Mouse (Mus musculus): ENCODE data around the gene Zfp683. TPM values are rescaled to one million over a fixed set of nuclear protein-coding genes. Genes with fewer than 3 reads are reported as not detected.

The Zfp683 gene
- not detected for total RNA-seq (2022)

DNA sequence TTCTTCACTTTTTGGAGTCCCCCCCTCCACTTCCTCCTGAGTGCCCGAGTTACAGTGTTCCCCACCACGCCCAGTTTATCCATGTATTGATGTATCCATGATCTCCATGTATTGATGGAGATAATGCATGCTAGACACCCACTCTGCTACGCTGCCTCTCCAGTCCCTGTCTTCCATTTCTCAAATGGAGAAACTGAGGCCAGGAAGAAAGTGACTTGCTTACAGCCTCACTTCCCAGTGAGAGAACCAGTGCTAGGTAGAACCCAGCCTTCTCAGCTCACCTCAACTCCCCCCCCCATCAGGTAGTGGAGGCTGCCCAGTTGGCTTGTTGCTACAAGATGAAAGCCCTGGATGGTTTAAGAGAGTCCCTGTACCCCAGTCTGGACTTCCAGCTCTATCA is at the start of gene Zfp683:
Zfp683 (plus strand) TSS at position 301 of the 400 bp plus-strand sequence.
- no peak for DNase-seq (ENCODE audit: low spot score in 2 of 2)

DNA sequence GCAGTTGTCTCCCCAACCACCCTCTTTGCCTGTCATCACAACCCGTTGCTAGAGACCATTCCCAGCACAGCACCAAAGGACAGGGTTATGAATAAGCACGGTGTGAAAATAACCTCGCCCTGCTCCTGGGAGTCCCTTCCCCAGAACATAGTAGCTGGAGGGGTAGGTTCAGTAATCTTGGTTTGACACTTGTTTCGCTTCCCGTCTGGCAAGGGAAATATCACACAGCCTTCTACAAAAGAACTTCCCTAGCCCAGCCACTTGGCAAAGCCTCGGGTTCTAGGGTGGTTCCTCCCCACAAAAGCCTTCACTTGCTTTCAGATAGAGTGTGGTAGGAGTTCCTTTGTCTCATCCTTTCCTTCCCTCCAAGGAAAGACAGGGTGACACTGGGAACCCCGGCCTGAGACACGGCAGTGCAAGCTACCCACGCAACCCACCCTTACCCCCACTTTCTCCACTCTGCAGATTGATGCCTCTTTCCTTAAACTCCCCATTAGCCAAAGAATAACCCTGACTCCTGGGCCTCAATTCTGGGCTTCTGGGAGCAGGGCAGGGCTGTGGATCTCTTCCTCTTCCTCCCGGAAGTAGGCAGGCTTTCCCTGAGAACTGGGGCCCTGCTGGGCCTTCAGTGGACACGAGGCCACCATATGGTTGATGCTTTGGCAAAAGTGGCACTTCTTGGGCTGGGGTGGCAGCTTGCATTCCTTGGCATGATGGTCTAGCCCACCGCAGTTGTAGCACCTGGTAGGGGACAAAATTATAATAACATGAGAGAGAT is 47.9 kb upstream of the Zfp683 start:
- DNase-seq (ENCODE audit: low spot score in 2 of 2) = no peak

DNA sequence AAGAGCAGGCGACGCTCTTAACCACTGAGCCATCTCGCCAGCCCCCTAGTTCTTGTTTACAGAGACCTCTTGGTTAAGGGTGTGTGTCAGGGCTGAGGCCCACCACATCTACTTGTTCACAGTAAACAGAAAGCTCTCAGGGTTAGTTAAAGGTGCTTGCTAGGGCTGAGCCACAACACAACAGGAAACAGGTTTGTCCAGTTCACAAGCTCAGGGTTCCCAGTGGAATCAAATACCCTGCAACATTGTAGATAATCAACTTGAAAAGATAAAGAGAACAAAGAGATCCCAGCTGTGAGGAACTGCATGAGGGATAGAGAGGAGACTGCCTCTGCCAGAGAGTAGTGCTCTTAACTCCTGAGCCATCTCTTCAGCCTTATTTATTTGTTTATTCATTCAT is 46.8 kb upstream of the Zfp683 start:
- no peak for DNase-seq (ENCODE audit: low spot score in 2 of 2)

DNA sequence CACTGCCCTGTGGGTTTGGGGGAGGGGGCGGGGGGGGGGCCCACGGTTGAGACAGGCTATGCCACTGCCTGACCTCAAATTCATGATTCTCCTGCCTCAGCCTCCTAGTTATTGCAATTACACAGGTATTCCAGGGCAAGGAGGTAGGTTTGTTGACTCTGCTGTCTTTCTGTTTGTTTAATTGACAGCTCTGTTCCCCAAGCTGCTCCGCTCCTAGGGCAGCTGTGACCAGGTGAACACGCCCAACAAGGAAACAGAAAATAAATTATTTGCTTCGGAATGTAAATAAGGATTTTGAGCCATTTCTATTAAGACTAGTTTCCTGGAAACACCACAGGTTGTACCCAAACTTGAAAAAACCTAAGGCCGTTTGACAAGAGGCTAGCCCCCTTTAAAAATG is 43.9 kb upstream of the Zfp683 start:
- no peak for DNase-seq (ENCODE audit: low spot score in 2 of 2)

DNA sequence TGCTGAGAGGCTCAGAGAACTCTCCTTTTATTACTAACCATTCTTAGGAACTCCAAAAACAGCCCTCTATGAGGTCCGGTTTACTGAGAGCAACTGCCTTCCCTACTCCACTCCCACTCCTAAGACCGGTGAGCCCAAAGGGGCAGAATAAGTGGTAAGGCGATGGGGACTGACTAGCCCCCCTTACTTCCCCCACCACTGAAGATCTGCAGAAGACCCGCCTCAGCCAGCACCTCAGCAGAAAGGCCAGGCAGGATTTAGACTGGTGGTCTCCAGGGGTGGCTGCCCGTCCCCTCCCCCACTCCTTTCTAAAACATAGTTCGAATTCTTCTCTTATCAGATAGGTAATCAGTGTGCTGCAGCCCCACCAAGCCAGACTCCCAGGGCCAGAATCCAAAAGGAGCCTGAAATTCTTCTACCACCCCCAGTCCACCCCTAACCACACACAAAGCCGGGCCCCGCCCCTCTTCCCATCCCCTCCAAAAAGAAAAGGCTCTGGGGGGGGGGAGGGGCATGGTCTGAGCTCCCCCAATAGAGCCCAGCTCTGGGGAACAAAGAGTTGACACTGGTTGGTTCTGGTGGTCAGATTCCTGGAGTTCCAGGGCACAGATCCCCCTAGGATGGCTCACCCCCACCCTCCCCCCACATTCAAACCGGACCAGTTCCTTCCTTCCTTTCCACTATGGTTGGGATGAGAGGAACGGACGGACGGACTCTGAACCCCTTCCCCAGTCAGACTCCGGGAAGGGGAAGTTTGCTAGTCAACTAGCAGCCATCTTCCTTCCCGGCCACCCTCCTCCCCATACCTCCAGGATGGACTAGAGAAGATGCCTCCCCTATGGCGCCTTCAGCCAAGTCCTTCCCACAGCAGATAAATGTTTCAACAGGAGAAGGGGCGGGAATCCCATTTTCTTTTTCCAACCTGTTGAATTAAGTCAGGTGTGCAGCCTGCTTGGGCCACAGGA is 41.9 kb upstream of the Zfp683 start:
- DNase-seq (ENCODE audit: low spot score in 2 of 2) = no peak

DNA sequence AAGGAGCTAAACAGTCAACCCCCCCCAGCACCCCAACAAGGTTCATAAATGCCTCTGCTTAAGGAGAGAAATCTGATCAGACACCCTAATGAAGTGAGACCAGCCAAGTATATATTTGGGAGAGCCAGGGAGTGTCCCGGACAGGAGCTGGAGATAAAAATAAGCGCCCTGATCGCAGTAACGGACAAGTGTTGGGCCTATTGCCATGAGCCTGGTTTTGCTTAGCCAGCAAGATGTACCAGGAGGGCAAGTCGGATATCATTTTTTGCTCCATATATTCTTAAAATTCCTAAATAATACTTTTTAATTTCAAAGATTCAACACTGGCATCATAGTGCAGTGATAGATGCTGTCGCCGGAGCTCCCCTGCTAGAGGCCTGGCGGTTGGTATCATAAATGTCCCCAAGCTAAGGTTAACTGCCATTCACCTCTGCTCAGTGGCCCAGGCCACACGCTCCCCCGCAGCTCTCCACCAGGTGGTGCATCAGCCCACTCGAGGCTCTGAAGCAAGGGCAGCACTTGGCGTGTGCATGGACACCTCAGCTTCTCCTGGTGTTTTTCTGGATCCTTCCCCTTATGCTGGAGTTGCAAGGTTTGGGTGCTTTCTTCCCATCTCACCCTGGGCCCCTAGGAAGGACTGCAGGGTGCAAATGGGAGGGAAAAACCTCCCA is 40.6 kb upstream of the Zfp683 start:
- no peak for DNase-seq (ENCODE audit: low spot score in 2 of 2)

DNA sequence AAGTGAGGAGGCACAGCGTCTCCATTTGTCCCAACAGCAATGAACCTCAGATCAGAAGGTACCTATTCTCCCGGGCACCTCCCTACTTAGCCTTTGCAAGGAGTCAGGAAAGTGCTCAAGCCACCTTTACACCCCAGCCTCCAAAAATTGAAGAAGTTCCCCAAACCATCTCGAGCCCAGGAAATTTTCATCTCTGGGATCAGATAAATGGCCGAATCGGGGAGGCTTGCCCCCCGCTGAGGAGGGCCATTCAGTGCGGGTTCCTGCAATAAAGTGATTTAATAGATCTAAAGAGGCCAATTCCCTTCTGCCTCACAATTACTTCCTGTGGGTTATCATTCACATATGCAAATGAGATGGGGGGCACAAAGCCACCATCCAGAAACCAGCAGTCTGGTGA is 37.4 kb upstream of the Zfp683 start:
- no peak for DNase-seq (ENCODE audit: low spot score in 2 of 2)

DNA sequence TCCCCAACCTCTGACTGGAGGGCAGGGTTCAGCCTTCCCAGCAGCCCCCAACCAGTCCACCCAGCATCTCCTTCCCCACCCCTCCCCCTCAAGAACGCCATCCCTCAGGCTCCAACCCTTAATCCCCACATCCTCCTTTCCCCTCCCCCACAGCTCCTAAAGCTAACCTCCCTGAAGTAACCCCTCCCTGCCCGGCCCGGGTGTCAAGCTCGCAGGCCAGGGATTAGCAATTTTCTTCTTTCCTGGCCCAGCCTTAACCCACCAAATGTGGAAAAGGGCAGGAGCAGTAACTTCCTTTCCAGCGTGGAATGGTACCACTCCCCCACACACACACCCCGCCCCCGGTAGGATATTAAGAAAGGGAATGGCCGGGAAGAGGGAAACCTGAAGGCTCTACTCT is 36.9 kb upstream of the Zfp683 start:
- DNase-seq (ENCODE audit: low spot score in 2 of 2) = no peak

DNA sequence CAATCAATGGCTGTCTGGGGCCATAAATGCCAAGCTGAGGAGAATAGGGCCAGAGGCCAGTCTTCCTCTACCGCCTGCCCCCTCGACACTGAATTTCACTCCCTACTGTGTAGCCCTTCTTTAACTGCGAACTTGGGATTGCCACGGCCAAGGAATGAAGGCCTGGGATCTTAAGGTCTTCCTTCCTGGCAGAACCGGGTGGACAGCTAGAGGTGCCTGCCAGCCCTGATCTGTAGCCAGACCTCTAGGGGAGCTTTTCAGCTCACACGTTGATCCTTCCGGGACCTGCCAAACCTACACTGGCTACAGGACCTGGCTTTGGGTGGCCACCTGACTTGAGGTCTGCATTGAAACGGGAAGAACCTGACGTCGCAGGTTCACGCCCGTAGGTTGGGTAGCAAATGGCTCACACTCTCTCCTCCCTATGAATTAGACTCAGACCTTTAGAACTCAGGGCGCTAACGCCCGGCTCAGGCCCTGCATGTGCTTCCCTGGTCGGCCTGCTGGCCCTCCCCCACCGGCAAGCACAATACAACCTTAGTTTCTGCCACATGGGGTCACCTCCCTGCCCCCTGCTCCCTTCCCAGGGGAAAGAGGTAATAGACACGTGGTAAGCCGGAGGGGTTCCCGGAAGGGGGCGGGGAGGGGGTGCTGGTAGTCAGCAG is 36.3 kb upstream of the Zfp683 start:
- no peak for DNase-seq (ENCODE audit: low spot score in 2 of 2)

DNA sequence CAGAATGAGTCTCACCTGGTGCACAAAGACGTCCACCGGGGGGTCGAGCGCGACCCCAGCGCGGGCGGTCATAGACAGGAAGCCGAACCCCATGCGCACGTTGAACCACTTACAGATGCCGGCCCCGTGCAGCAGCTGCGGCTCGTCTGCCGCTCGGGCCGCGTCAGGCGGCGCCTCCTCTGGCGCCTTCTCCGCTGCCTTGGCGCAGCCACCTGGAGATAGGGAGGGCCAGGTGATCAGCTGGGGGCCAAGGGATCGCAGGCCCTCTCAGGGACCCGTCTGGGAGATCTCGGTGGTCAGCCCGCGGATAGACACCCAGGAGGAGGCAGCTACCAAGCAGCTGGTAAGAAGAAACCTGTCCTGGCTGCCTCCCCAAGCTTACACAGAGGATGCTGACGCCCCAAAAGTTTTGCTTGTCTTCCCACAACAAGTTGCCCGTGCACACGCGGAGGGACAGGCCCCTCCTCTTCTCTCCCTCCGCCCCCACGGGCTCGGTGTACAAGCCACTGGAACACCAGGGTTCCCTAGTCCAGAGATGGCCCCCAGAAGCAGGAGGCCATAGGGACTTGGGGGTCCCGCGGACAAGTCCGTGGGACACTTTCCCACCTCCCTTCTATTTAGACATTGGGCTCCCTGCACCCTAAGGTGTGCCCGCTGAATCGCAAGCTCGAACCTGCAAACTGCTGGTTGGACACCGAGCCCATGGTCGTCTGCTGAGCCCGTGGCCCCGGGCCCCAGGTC is 35.4 kb upstream of the Zfp683 start:
- DNase-seq (ENCODE audit: low spot score in 2 of 2) = no peak

DNA sequence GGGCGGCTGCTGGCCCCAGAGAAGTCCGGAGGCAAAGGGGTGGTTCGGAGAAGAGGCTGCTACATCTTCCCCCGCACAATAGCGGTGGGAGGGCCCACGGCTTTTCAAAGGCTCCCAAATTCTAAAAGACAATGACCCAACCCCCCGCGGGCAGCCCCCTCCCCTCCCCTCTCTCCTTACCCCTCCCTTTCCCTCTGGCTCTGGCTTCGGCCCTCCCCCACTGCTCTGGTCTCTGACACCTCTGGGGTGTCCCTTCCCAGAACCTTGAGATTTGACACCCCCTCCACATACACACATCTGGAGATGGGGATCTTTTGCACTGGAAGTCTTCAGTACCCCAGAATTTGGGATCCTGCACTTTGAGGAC is 34.9 kb upstream of the Zfp683 start, which contains the start of gene Lin28a:
Lin28a (minus strand) TSS at position 63 of the 367 bp plus-strand sequence.
- DNase-seq (ENCODE audit: low spot score in 2 of 2) = no peak

DNA sequence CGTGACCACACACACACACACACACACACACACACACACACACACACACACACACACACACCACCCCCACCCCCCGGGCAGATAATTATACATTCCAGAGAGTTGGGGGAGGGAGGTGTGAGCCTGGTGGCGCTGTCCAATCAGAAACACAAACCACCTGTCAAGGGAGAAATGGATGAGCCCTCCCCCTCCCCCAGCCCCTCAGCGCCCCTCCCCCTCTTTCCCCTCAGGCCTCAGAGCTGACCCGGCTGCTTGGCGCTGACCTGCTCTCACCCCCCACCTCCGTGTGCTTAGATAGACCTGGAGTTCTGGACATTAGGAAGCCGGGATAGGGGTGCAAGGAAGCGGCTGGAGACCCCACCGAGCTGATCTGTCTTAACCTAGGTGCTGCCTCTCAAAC is 34.4 kb upstream of the Zfp683 start:
- no peak for DNase-seq (ENCODE audit: low spot score in 2 of 2)

DNA sequence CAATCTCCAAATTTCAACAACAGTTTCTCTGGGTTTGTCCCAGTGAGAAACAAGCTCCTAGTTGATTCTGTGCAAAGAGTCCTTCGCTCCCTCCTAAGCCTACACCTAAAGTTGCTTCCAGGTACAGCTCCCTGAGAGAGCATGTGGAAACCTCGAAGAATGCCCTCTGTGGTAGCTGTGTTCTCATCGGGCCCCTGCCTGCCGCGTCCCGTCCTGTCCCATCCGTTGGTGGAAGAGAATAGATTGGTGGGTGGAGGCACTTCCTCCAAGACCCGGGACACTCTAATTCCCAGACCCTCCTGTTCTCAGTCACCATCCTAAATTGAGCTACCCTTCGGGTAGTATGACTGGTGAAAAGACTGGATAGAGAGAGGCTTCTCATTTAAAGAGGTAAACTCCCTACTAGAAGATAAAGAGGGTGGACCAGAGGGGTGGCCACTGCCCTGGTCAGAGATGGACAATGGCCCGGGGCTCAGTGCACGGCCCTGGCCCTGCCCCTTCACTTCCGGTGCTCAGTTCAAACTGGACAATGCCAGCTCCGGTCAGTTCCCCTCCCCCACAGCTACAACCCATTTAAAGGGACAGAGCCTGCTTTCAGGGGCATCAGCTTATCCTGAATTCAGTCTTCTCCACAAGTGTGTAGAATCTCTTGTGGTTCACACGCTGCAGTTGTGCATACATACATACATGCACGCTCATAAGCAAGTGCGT is 33.8 kb upstream of the Zfp683 start:
- no peak for DNase-seq (ENCODE audit: low spot score in 2 of 2)

DNA sequence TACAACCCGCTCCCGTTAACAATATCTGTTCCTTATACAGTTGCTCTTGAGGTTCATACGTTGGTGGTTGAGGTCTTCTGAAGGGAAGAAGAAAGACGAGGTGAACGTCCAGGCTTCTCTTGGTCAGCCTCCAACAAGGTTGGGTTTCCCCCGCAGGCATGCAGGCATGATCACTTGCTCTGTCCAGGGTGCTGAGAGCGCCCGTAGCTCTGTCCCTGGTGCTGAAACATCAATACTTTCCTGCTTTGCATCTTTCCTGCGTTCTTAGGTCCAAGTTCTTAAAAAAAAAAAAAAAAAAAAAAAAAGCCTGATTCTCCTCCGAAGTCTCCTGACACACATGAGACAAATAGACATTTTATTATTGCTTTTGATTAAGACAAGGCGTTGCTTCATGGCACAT is 33.0 kb upstream of the Zfp683 start:
- peak in 1 of 2 experiments; percentile 20 for DNase-seq (ENCODE audit: low spot score in 2 of 2)

DNA sequence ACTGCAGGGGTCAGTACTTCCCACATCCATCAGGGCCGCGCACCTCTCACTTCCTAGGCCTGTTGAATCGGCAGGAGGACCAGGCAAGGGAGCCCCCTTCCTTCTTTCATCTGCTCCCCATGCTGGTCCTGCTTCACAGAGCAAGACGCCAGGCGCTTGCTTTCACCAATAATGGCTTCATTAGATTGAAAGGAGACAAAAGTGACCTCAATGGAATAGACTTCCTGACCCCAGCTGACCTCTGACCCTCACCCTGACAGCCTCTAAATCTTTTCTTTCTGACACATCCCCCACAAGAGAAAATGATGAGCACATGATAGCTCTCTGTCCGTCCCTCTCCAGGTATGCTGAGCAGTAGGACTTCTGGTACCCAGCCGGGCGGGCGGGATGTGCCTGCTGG is 27.8 kb upstream of the Zfp683 start:
- DNase-seq (ENCODE audit: low spot score in 2 of 2) = no peak

DNA sequence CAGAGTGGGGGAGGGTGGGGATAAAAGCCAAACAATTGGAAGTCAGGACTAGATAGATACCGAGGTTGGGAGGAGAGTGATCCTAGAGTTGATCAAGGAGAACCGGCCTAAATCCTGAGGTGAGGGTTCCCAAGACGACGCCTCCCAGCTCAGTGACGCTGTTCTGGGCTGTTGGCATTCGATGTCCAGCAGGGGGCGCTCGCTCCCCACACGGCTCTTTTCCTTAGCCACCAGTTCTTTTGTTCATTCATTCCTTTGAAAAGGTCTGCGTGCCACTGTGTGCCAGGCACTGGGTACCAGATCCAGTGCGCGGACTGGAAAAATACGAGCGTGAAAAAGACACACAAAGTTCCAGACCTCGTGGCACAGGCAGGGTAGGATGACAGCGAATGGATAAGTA is 17.7 kb upstream of the Zfp683 start:
- DNase-seq (ENCODE audit: low spot score in 2 of 2) = peak; percentile 68 to 84

DNA sequence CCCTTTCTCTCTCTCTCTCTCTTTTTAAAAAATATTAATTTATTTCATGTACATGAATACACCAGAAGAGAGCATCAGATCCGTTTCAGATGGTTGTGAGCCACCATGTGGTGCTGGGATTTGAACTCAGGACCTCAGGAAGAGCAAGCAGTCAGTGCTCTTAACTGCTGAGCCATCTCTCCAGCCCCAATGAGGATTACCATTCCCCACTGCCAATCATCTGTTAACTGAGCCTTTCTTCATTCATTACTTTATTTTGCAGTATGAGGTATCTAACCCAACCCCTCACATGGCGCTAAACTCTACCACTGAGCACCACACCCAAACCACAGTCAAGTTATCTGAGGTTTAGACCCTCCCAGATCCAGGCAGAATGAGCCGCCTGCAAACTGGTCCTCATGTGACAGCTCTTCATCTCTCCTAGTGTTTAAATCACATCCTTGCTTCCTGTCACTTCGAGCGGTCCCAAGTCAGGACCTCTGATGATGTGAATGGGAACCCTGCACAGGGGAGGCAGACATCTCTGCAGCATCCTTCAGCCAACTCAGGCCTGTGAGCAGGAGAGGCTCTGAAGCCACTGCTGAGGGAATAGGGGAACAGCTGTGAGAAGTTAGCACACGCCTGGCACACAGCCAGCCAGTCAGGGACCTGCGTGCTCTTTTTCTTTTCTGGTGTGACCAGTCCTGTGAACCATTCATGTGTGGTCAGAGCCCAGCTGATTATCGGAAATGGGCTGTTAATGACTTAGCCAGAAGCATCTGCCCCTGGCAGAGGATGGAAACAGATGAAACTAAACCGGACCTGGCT is 12.1 kb upstream of the Zfp683 start:
- DNase-seq (ENCODE audit: low spot score in 2 of 2) = no peak

DNA sequence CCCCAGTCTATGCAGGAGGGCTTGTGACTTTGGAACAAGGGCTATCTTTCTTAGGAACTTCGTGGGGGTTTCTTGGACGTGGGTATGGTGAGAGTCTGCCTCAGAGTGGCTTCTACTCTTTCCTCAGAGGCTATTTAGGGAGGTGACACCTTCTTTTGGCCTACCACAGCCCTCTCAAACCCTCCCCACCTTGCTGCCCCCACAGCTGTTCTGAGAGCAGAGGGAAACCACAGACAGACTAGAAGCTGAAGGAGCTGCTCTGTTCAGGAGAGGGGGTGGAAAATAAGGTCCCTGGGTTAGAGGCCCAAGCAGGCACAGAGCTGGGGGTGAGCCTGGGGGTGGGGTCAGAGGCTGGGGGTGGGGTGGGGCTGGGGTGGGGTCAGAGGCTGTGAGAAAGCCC is 10.6 kb upstream of the Zfp683 start:
- no peak for DNase-seq (ENCODE audit: low spot score in 2 of 2)

DNA sequence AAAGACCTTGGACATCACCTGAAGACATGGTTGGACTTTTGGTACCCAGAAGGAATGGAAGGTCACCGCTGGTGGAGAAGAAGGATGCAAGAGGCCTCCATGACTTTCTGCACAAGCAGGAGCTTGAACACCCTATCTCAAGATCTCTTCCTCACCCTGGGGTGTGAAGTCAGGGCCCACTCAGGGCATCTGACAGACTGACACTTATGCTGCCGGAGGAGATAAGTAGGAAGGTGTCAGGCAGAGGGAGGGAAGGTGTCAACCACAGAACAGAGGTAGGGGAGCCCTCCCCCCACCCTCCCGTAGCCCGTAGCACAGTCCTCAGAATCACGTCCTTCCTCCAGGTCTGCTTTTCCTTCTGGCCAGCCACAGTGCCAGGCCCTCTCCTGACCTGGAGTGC is 6.0 kb upstream of the Zfp683 start:
- no peak for DNase-seq (ENCODE audit: low spot score in 2 of 2)

Measured in left cerebral cortex, adult 8-10 months (tissue).